Mouse (Mus musculus): Measurements from ENCODE around the gene Sox15. TPM values are rescaled to one million over a fixed set of nuclear protein-coding genes. Genes with fewer than 3 reads are reported as not detected.

Gene Sox15
- polyA plus RNA-seq, 1 experiment from 2014 or later = 0.13 TPM

- Histone ChIP-seq H3K4me1 (ENCODE audit: insufficient read depth) (peaks cover 22% of the 10 kb centered on the region), H3K9me3 (ENCODE audit: low read length) (no peaks in the 10 kb centered on the region), H3K9ac (replicated peaks) (peak within 1 kb of the TSS; percentile 96), H3K36me3 (replicated peaks; ENCODE audit: insufficient read depth, low read length) (peaks cover 4% of the 10 kb centered on the region; the same call in 1 of the 2 replicates), H3K27me3 (ENCODE audit: insufficient read depth, low read length) (no peaks in the 10 kb centered on the region), H3K27ac (ENCODE audit: low read depth) (peak within 1 kb of the TSS; percentile 97), H3K4me3 (ENCODE audit: low read depth, low read length) (peak within 1 kb of the TSS; percentile 87), H3K4me2 (ENCODE audit: low read depth, low read length) (peak within 1 kb of the TSS; percentile 88)
- DNase-seq (peak; percentile 100), ATAC-seq (peak; percentile 95)
- WGBS (ENCODE audit: insufficient replicate concordance) = under 1% methylated on average over 44 of the region's 56 CpGs
- TF ChIP-seq EP300 (IDR thresholded peaks at IDR 0.05; ENCODE audit: low read depth) (no peak), CTCF (IDR thresholded peaks at IDR 0.05; ENCODE audit: low read depth) (peak; percentile 98)
Observed at GRCm38 (mm10) chr11:69632284-69633089, 22.6 kb upstream of the Sox15 start, which contains the start of gene Fxr2. Fxr2 (plus strand) TSS chr11:69632990.

GRCm38 (mm10) chr11:69633128-69633866, 21.8 kb upstream of the Sox15 start:
- Histone ChIP-seq H3K4me3 (ENCODE audit: low read depth, low read length) (peak overlapping the region; percentile 87), H3K27me3 (ENCODE audit: insufficient read depth, low read length) (no peaks in the 10 kb centered on the region), H3K9me3 (ENCODE audit: low read length) (no peaks in the 10 kb centered on the region), H3K4me2 (ENCODE audit: low read depth, low read length) (peak overlapping the region; percentile 88), H3K9ac (replicated peaks) (peak overlapping the region; percentile 96), H3K27ac (ENCODE audit: low read depth) (peak overlapping the region; percentile 97), H3K36me3 (replicated peaks; ENCODE audit: insufficient read depth, low read length) (peaks cover 4% of the 10 kb centered on the region; the same call in 1 of the 2 replicates), H3K4me1 (ENCODE audit: insufficient read depth) (peaks cover 22% of the 10 kb centered on the region)
- ATAC-seq (peak; percentile 56), DNase-seq (no peak)
- WGBS (ENCODE audit: insufficient replicate concordance) = under 1% methylated on average over 40 of the region's 50 CpGs
- TF ChIP-seq EP300 (IDR thresholded peaks at IDR 0.05; ENCODE audit: low read depth) = no peak
- no peak for TF ChIP-seq CTCF (IDR thresholded peaks at IDR 0.05; ENCODE audit: low read depth)

GRCm38 (mm10) chr11:69635471-69635870, 19.6 kb upstream of the Sox15 start:
- Histone ChIP-seq H3K4me3 (ENCODE audit: low read depth, low read length) (no peak overlapping the region), H3K27me3 (ENCODE audit: insufficient read depth, low read length) (no peaks in the 10 kb centered on the region), H3K36me3 (replicated peaks; ENCODE audit: insufficient read depth, low read length) (peaks cover 15% of the 10 kb centered on the region), H3K27ac (ENCODE audit: low read depth) (no peak overlapping the region), H3K4me2 (ENCODE audit: low read depth, low read length) (0 out of 2 replicates have a peak overlapping the region, but pooled peaks have one; percentile 13), H3K4me1 (ENCODE audit: insufficient read depth) (peaks cover 22% of the 10 kb centered on the region), H3K9me3 (ENCODE audit: low read length) (no peaks in the 10 kb centered on the region), H3K9ac (replicated peaks) (no peak overlapping the region)
- ATAC-seq = no peak
- 82% methylated on average over 3 of the region's 3 CpGs for WGBS (ENCODE audit: insufficient replicate concordance)
- TF ChIP-seq CTCF (IDR thresholded peaks at IDR 0.05; ENCODE audit: low read depth) (no peak), EP300 (IDR thresholded peaks at IDR 0.05; ENCODE audit: low read depth) (no peak)
- DNase-seq = no peak

GRCm38 (mm10) chr11:69645860-69646259, 9.3 kb upstream of the Sox15 start:
- peak overlapping the region; percentile 44; the same call in 1 of the 2 replicates for H3K27ac ChIP-seq (ENCODE audit: low read depth)
- no peak for DNase-seq
- ATAC-seq = peak; percentile 70
- no peaks in the 10 kb centered on the region for H3K9me3 ChIP-seq (ENCODE audit: low read length)
- H3K36me3 ChIP-seq (replicated peaks; ENCODE audit: insufficient read depth, low read length) = peaks cover 78% of the 10 kb centered on the region
- no peak overlapping the region for H3K4me2 ChIP-seq (ENCODE audit: low read depth, low read length)
- no peaks in the 10 kb centered on the region for H3K4me1 ChIP-seq (ENCODE audit: insufficient read depth)
- 75% methylated on average over 5 of the region's 5 CpGs for WGBS (ENCODE audit: insufficient replicate concordance)
- H3K27me3 ChIP-seq (ENCODE audit: insufficient read depth, low read length) = no peaks in the 10 kb centered on the region
- no peak overlapping the region for H3K9ac ChIP-seq (replicated peaks)
- TF ChIP-seq EP300 (IDR thresholded peaks at IDR 0.05; ENCODE audit: low read depth) (no peak), CTCF (IDR thresholded peaks at IDR 0.05; ENCODE audit: low read depth) (no peak)
- H3K4me3 ChIP-seq (ENCODE audit: low read depth, low read length) = no peak overlapping the region

GRCm38 (mm10) chr11:69653399-69653798, 1.7 kb upstream of the Sox15 start:
- DNase-seq (no peak), ATAC-seq (no peak)
- H3K9me3 ChIP-seq (ENCODE audit: low read length) = no peaks in the 10 kb centered on the region
- H3K27me3 ChIP-seq (ENCODE audit: insufficient read depth, low read length) = no peaks in the 10 kb centered on the region
- peaks cover 67% of the 10 kb centered on the region for H3K36me3 ChIP-seq (replicated peaks; ENCODE audit: insufficient read depth, low read length)
- H3K4me2 ChIP-seq (ENCODE audit: low read depth, low read length) = no peak overlapping the region
- peaks cover 5% of the 10 kb centered on the region for H3K4me1 ChIP-seq (ENCODE audit: insufficient read depth)
- 70% methylated on average over 5 of the region's 5 CpGs for WGBS (ENCODE audit: insufficient replicate concordance)
- H3K9ac ChIP-seq (replicated peaks) = no peak overlapping the region
- H3K27ac ChIP-seq (ENCODE audit: low read depth) = no peak overlapping the region
- TF ChIP-seq CTCF (IDR thresholded peaks at IDR 0.05; ENCODE audit: low read depth) (no peak), EP300 (IDR thresholded peaks at IDR 0.05; ENCODE audit: low read depth) (no peak)
- H3K4me3 ChIP-seq (ENCODE audit: low read depth, low read length) = no peak overlapping the region

GRCm38 (mm10) chr11:69654760-69655159, 354 bp upstream of the Sox15 start:
- H3K9ac ChIP-seq (replicated peaks) = no peak overlapping the region
- ATAC-seq (no peak), DNase-seq (no peak)
- H3K27ac ChIP-seq (ENCODE audit: low read depth) = peak overlapping the region; percentile 49
- TF ChIP-seq CTCF (IDR thresholded peaks at IDR 0.05; ENCODE audit: low read depth) = no peak
- TF ChIP-seq EP300 (IDR thresholded peaks at IDR 0.05; ENCODE audit: low read depth) = no peak
- no peaks in the 10 kb centered on the region for H3K9me3 ChIP-seq (ENCODE audit: low read length)
- H3K36me3 ChIP-seq (replicated peaks; ENCODE audit: insufficient read depth, low read length) = peaks cover 61% of the 10 kb centered on the region
- H3K4me3 ChIP-seq (ENCODE audit: low read depth, low read length) = no peak overlapping the region
- H3K4me2 ChIP-seq (ENCODE audit: low read depth, low read length) = 0 out of 2 replicates have a peak overlapping the region, but pooled peaks have one; percentile 9
- 36% methylated on average over 9 of the region's 9 CpGs for WGBS (ENCODE audit: insufficient replicate concordance)
- no peaks in the 10 kb centered on the region for H3K27me3 ChIP-seq (ENCODE audit: insufficient read depth, low read length)
- peaks cover 5% of the 10 kb centered on the region for H3K4me1 ChIP-seq (ENCODE audit: insufficient read depth)
